14 mouse cellular contexts compared by ENCODE assay signal in genomic region chr15:59138393-59139107, GRCm38 (mm10).
DNase-seq lines count a peak whose midpoint lies in the region; ATAC-seq and TF ChIP-seq lines count a peak whose summit lies in the region.
"Had no signal": no experiment of that assay in that cellular context is flagged by ENCODE, and none has a peak within 500 bp of the region (broad histone marks: within the 10 kb centered on the region; RNA-seq: fewer than 3 reads in every experiment).

No protein-coding gene starts in this region.

- no peak overlapping the region for H3K4me3 ChIP-seq in hindbrain, embryonic 13.5 days
- no peak overlapping the region for H3K4me3 ChIP-seq in hindbrain, embryonic 12.5 days
- no peak overlapping the region for H3K4me3 ChIP-seq in neural tube, embryonic 13.5 days
- H3K4me3 ChIP-seq in neural tube, embryonic 15.5 days (replicated peaks), result no peak overlapping the region
- H3K4me3 ChIP-seq in left cerebral cortex, adult 2 months, result no peak overlapping the region
- H3K4me3 ChIP-seq: erythroblast, embryonic 14.5 days; limb, embryonic 13.5 days had no signal

- 0 out of 2 replicates have a peak, but pooled peaks have one; percentile 24 for ATAC-seq in hindbrain, embryonic 13.5 days (ENCODE audit: low FRiP score)
- ATAC-seq in hindbrain, embryonic 12.5 days (ENCODE audit: low FRiP score), result no peak
- ATAC-seq in neural tube, embryonic 13.5 days (ENCODE audit: low read depth), result peak; percentile 61; the same call in 1 of the 2 replicates
- ATAC-seq in neural tube, embryonic 15.5 days (ENCODE audit: low FRiP score), result no peak

- 45% methylated on average over 8 of the region's 8 CpGs for WGBS in hindbrain, embryonic 13.5 days
- WGBS in hindbrain, embryonic 12.5 days, result 51% methylated on average over 8 of the region's 8 CpGs
- WGBS in neural tube, embryonic 13.5 days, result 69% methylated on average over 8 of the region's 8 CpGs
- 56% methylated on average over 8 of the region's 8 CpGs for WGBS in neural tube, embryonic 15.5 days

- H3K9ac ChIP-seq in hindbrain, embryonic 13.5 days, result no peak overlapping the region
- no peak overlapping the region for H3K9ac ChIP-seq in hindbrain, embryonic 12.5 days
- H3K9ac ChIP-seq in neural tube, embryonic 13.5 days, result no peak overlapping the region
- H3K9ac ChIP-seq in neural tube, embryonic 15.5 days (replicated peaks), result no peak overlapping the region
- H3K9ac ChIP-seq: limb, embryonic 13.5 days had no signal

- no peak for TF ChIP-seq CTCF in left cerebral cortex, adult 2 months (IDR thresholded peaks at IDR 0.05)

- no peaks in the 10 kb centered on the region for H3K27me3 ChIP-seq in hindbrain, embryonic 13.5 days
- H3K27me3 ChIP-seq in hindbrain, embryonic 12.5 days, result no peaks in the 10 kb centered on the region
- H3K27me3 ChIP-seq in neural tube, embryonic 13.5 days, result no peaks in the 10 kb centered on the region
- H3K27me3 ChIP-seq in neural tube, embryonic 15.5 days (replicated peaks), result no peaks in the 10 kb centered on the region
- H3K27me3 ChIP-seq: limb, embryonic 13.5 days had no signal

- H3K9me3 ChIP-seq in hindbrain, embryonic 13.5 days, result peaks cover 5% of the 10 kb centered on the region; the same call in 1 of the 2 replicates
- H3K9me3 ChIP-seq in hindbrain, embryonic 12.5 days (replicated peaks), result no peaks in the 10 kb centered on the region
- H3K9me3 ChIP-seq in neural tube, embryonic 13.5 days, result peaks cover 7% of the 10 kb centered on the region
- H3K9me3 ChIP-seq in neural tube, embryonic 15.5 days (replicated peaks), result no peaks in the 10 kb centered on the region

- peaks cover 12% of the 10 kb centered on the region for H3K4me1 ChIP-seq in hindbrain, embryonic 13.5 days (replicated peaks)
- 0 out of 2 replicates have a peak, but pooled peaks cover 3% of the 10 kb centered on the region for H3K4me1 ChIP-seq in hindbrain, embryonic 12.5 days
- H3K4me1 ChIP-seq in neural tube, embryonic 13.5 days (replicated peaks), result 0 out of 2 replicates have a peak, but pooled peaks cover 5% of the 10 kb centered on the region
- 0 out of 2 replicates have a peak, but pooled peaks cover 7% of the 10 kb centered on the region for H3K4me1 ChIP-seq in neural tube, embryonic 15.5 days

- DNase-seq in heart, postnatal 4 days, result peak; percentile 46
- DNase-seq in layer of hippocampus, postnatal 10 days (ENCODE audit: low spot score in 2 of 2), result no peak
- DNase-seq in layer of hippocampus, adult 9-11 months, result no peak
- DNase-seq in left cerebral cortex, adult 2 months (ENCODE audit: extremely low spot score in 1 of 2, low spot score in 2 of 2), result no peak
- DNase-seq: adrenal gland, postnatal 36 days; B cell, adult 2 months; kidney, adult 8-10 months; thymus, postnatal 36 days had no signal

- intact Hi-C loops in left cerebral cortex, adult 2 months (cut with DNase I), result no loop called here

- H3K27ac ChIP-seq in hindbrain, embryonic 13.5 days, result peak overlapping the region; percentile 30
- H3K27ac ChIP-seq in hindbrain, embryonic 12.5 days, result no peak overlapping the region
- H3K27ac ChIP-seq in neural tube, embryonic 13.5 days (replicated peaks), result 0 out of 2 replicates have a peak overlapping the region, but pooled peaks have one; percentile 9
- H3K27ac ChIP-seq in neural tube, embryonic 15.5 days (replicated peaks), result no peak overlapping the region
- no peak overlapping the region for H3K27ac ChIP-seq in left cerebral cortex, adult 2 months
- H3K27ac ChIP-seq: limb, embryonic 13.5 days had no signal

- H3K4me2 ChIP-seq in hindbrain, embryonic 13.5 days, result no peak overlapping the region
- H3K4me2 ChIP-seq in hindbrain, embryonic 12.5 days (replicated peaks), result no peak overlapping the region
- H3K4me2 ChIP-seq in neural tube, embryonic 13.5 days, result no peak overlapping the region
- H3K4me2 ChIP-seq in neural tube, embryonic 15.5 days, result no peak overlapping the region
- H3K4me2 ChIP-seq: limb, embryonic 13.5 days had no signal

- H3K36me3 ChIP-seq in hindbrain, embryonic 13.5 days, result no peaks in the 10 kb centered on the region
- no peaks in the 10 kb centered on the region for H3K36me3 ChIP-seq in hindbrain, embryonic 12.5 days
- H3K36me3 ChIP-seq in neural tube, embryonic 13.5 days, result no peaks in the 10 kb centered on the region
- H3K36me3 ChIP-seq in neural tube, embryonic 15.5 days, result no peaks in the 10 kb centered on the region
- H3K36me3 ChIP-seq: limb, embryonic 13.5 days had no signal

Comparison
In these comparisons a context has a peak if more than half of its experiments do, and no peak if none do; other contexts are left out.
1. ATAC-seq: peak in hindbrain, embryonic 13.5 days (single experiment) and neural tube, embryonic 13.5 days (single experiment); none in hindbrain, embryonic 12.5 days (single experiment) and neural tube, embryonic 15.5 days (single experiment).
2. H3K27ac ChIP-seq: peak in hindbrain, embryonic 13.5 days (single experiment) and neural tube, embryonic 13.5 days (single experiment); none in hindbrain, embryonic 12.5 days (single experiment), neural tube, embryonic 15.5 days (single experiment) and left cerebral cortex, adult 2 months (single experiment).